Mouse (Mus musculus) neural tube, embryonic 12.5 days (tissue): ENCODE measurements at regions not wholly inside any gene's neighbourhood (a gene's known extent, or its start where the extent isn't known, plus 50 kb on each side); places are given as distances from the start of the nearest gene placed in this dataset.
"Not testable (repeated sequence)": the region's sequence is repeated elsewhere in the genome, so short reads cannot be mapped to it uniquely, and the experiment has no call there.

Source experiments
- ATAC-seq: fragments of 200-750 bp; cut with Nextera tagmentation; 2 replicates; pipeline ENCODE4 v1.8.0; 2017; ENCODE audit warnings: low read depth, mild to moderate bottlenecking, moderate TSS enrichment, moderate library complexity; ENCODE audit not compliant: low FRiP score
- H3K27ac ChIP-seq: fragments of 300-500 bp; sonication (generic); 2 replicates; pipeline ENCODE4 v1.5.1; 2016
- H3K27me3 ChIP-seq: fragments of 300-500 bp; sonication (generic); replicated peaks from 2 replicates; pipeline ENCODE4 v1.6.1; 2016; ENCODE audit warnings: mild to moderate bottlenecking
- H3K36me3 ChIP-seq: fragments of 300-500 bp; sonication (generic); 2 replicates; pipeline ENCODE4 v1.6.1; 2016; ENCODE audit warnings: mild to moderate bottlenecking
- H3K4me1 ChIP-seq: fragments of 300-500 bp; sonication (generic); 2 replicates; pipeline ENCODE4 v1.6.1; 2016
- H3K4me2 ChIP-seq: fragments of 300-500 bp; sonication (generic); replicated peaks from 2 replicates; pipeline ENCODE4 v1.6.1; 2016; ENCODE audit warnings: mild to moderate bottlenecking
- H3K4me3 ChIP-seq: fragments of 300-500 bp; sonication (generic); 2 replicates; pipeline ENCODE4 v1.5.1; 2016
- H3K9ac ChIP-seq: fragments of 300-500 bp; sonication (generic); 2 replicates; pipeline ENCODE4 v1.6.1; 2016; ENCODE audit warnings: mild to moderate bottlenecking
- H3K9me3 ChIP-seq: fragments of 300-500 bp; sonication (generic); 2 replicates; pipeline ENCODE4 v1.6.1; 2016; ENCODE audit warnings: mild to moderate bottlenecking
- WGBS: fragments of 180-500 bp; shearing (Covaris S2); methylation state at CpG from one replicate; pipeline ENCODE4 v1.1.7; 2016; 5-methylcytosine and 5-hydroxymethylcytosine counted together

DNA sequence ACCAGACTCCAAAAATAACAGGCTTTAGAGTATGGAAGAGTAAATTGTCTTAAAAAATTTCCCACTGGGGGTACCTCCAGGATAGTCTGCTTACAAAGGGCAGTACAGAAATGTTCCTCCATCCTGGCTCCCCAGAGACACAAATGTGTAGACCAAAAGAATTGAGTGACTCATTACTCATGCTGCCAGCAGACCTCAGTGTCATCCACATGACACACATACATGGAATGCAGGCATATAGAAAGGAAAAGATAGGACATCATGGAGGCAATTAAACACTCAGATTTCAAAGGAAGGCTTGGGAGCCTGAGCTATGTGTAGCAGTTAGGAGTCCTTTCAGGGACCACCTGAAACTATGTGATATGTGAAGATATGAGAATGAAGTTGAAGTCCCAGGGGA lies 245.7 kb upstream of the Gap43 start:
- Histone ChIP-seq H3K4me1 (no peaks in the 10 kb centered on the region), H3K36me3 (no peaks in the 10 kb centered on the region), H3K27ac (no peak overlapping the region), H3K4me3 (no peak overlapping the region), H3K4me2 (no peak overlapping the region), H3K27me3 (no peaks in the 10 kb centered on the region), H3K9ac (no peak overlapping the region), H3K9me3 (no peaks in the 10 kb centered on the region)
- ATAC-seq: no peak

DNA sequence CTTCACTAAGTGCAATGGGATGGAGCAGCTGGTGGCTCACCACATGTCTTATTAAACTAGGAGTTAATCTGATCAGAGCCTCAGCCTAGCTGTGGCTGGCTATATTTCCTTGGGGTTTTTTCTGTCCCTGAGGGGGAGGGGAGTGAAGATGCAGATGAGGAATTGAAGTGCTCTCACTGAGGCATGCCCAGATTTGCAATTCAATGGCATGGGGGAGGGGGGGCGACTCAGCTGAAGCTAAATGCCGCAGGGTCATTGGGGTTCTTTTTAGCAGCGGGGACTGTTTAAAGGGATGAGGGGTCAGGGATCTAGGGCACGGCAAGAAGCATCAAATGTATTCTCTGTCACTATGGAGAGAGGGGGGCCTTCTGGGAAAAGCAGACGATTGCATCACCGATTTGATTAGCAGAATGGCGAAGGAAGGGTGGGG lies 235.1 kb upstream of the Gap43 start:
- WGBS: 2% methylated on average over 7 of the region's 7 CpGs

DNA sequence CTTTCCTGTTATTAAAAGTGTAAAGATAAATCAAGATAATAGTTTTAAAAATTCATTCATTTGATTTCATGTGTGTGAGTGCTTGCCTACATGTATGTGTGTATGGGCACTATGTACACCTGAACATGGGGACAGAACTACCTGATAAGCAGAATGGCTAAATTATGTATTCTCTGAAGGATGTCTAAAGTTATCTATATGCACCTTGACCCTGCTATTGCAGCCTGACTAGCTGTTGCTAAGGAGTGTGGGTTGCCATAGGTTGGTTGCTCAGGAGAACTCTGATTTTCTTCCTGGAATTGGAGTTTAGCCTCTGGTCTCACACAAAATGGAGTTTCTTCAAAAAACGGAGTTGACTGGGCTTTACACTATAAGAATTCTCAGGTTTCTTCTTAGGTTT lies 234.5 kb upstream of the Gap43 start:
- H3K27me3 ChIP-seq: no peaks in the 10 kb centered on the region
- H3K27ac ChIP-seq: peak overlapping the region; percentile 2; the same call in 1 of the 2 replicates
- whole genome bisulfite sequencing: 18% methylated on average over 1 of the region's 1 CpGs
- H3K9ac ChIP-seq: no peak overlapping the region
- no peaks in the 10 kb centered on the region for H3K9me3 ChIP-seq
- peaks cover 10% of the 10 kb centered on the region for H3K4me1 ChIP-seq
- ATAC-seq: no peak
- 0 out of 2 replicates have a peak overlapping the region, but pooled peaks have one; percentile 48 for H3K4me2 ChIP-seq
- H3K4me3 ChIP-seq: no peak overlapping the region
- no peaks in the 10 kb centered on the region for H3K36me3 ChIP-seq

More for the DNA sequence above, 235.1 kb upstream of the Gap43 start:
- H3K9ac ChIP-seq: no peak overlapping the region
- H3K4me2 ChIP-seq: peak overlapping the region; percentile 48
- H3K4me3 ChIP-seq: 0 out of 2 replicates have a peak overlapping the region, but pooled peaks have one; percentile 9
- ATAC-seq: peak; percentile 94
- H3K27me3 ChIP-seq: no peaks in the 10 kb centered on the region
- peak overlapping the region; percentile 32; the same call in 1 of the 2 replicates for H3K27ac ChIP-seq
- no peaks in the 10 kb centered on the region for H3K36me3 ChIP-seq
- H3K4me1 ChIP-seq: peaks cover 10% of the 10 kb centered on the region
- H3K9me3 ChIP-seq: no peaks in the 10 kb centered on the region

DNA sequence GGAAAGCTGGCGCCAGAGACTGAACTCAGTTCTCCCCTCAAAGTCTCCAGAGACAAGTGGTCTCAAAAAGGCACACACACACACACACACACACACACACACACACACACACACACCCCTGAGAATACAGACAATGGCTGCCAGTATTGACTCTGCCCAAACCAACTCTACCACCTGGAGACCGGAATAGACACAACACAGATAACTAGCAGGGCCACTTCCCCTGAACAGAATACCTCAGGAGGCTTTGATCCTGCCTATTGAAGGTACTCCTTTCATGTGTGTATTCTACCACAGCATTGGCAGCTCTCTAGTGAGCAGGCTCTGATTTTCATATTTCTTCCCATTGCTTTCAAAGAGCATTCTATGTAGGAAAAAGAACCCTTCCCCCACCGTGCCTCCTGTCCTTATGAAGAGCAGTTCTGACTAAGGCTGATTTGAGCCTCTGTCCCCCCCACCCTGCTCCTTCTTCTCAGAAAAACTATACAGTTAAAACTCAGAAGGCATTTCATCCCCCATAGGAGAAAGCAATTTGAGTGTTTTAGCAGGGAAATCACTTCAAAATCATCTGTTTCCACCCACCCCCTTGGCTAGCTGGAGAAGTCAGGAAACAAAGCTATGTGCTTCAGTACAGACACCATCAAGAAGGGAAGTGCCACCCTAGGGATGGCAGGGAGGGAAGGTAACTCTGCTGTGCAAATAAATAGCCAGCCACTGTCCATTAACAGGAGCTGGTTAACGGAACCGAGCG lies 230.0 kb upstream of the Gap43 start:
- Histone ChIP-seq H3K27ac (no peak overlapping the region), H3K36me3 (no peaks in the 10 kb centered on the region), H3K9me3 (no peaks in the 10 kb centered on the region), H3K9ac (no peak overlapping the region), H3K4me1 (peaks cover 6% of the 10 kb centered on the region), H3K27me3 (no peaks in the 10 kb centered on the region), H3K4me2 (no peak overlapping the region), H3K4me3 (no peak overlapping the region)
- 74% methylated on average over 6 of the region's 6 CpGs for WGBS
- ATAC-seq: no peak

DNA sequence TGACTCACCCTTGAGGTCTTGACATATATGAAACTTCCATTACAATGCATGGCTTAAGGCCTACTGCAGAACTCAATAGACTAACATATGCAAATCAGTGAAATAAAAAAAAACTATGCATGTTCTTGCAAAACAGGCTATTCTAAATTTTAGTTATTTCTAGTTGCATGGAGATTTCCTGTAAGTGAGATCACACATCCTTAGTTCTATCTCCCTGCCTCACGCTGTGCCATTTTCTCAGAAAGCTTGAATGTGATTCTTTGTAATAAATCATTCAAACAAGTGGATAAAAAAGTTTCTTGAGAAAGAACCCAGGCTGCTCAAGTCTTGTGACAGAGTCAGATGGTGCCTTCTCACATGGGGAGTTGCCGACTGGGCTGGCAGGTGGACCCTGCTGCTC lies 228.9 kb upstream of the Gap43 start:
- no peak overlapping the region for H3K9ac ChIP-seq
- H3K4me3 ChIP-seq: no peak overlapping the region
- WGBS: 74% methylated on average over 2 of the region's 2 CpGs
- H3K4me2 ChIP-seq: no peak overlapping the region
- no peaks in the 10 kb centered on the region for H3K4me1 ChIP-seq
- H3K9me3 ChIP-seq: no peaks in the 10 kb centered on the region
- no peaks in the 10 kb centered on the region for H3K36me3 ChIP-seq
- no peaks in the 10 kb centered on the region for H3K27me3 ChIP-seq
- no peak for ATAC-seq
- no peak overlapping the region for H3K27ac ChIP-seq

DNA sequence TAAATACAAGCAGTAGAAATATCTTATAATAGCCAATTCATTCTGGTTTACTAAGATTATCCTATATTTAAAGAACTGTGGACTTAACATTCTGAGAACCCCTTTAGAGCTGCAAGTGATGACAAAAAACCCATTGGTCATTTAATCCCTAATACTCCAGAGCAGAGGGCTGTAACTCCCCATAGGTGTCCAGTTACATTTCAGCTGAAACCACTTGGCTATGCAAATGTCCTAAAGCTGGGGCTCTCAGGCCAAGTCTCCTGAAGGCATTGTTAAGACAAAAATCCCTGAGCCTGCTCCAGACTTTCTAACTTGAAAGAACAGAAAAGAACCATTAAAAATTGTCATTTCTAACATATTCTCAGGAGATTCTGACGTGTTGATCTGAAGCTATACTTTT lies 209.1 kb upstream of the Gap43 start:
- 55% methylated on average over 1 of the region's 1 CpGs for WGBS
- no peak overlapping the region for H3K4me2 ChIP-seq

DNA sequence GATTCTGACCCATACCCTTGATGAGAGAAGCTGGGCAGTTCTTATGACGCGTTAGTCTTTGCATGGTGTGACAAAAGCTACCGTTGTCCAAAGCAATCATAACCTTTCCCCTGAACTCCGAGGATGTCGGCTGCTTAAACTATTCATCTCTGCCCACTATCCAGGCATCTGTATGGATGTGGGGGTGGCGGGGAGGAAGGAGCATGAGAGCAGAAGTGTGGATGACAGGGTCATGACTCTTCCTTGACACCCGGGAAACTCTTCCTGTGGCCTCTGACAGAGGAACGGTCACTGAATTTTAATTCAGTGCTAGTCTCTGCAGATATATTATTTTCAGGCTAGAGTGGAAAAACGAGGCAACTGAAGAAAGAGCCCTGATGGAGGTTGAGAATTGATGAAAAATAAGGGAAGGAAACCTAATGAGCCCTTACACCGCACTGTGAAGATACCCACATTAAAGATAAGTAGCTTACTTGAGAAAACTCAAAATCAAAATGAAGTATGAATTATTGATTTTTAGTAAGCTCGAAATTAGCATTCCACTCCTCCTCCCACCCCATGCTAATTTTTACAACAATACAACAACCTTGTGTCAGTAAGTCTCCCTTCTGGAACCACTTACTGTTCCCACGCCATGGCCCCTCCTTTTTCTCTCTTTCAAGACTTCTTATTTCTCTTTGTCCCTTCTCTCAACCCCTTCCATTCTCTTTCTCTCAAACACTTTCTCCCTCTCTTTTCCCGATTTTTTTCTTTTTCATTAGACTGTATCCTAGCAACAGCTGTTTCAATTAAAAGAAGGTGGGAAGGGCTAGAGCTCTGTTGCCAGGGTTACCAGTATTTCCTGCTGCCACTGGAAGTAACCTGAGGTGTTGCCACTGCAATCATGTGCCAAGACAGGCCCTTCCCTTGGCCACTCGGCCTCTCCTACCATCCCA lies 206.0 kb upstream of the Gap43 start:
- Histone ChIP-seq H3K27ac (no peak overlapping the region), H3K4me3 (no peak overlapping the region), H3K27me3 (no peaks in the 10 kb centered on the region), H3K36me3 (no peaks in the 10 kb centered on the region), H3K9ac (no peak overlapping the region), H3K9me3 (no peaks in the 10 kb centered on the region), H3K4me2 (no peak overlapping the region; the same call in 1 of the 2 replicates), H3K4me1 (peaks cover 16% of the 10 kb centered on the region)
- WGBS: 32% methylated on average over 14 of the region's 14 CpGs
- peak; percentile 86 for ATAC-seq

More for the DNA sequence above, 209.1 kb upstream of the Gap43 start:
- H3K36me3 ChIP-seq: no peaks in the 10 kb centered on the region
- no peak overlapping the region for H3K27ac ChIP-seq
- H3K4me3 ChIP-seq: no peak overlapping the region
- no peak for ATAC-seq
- H3K4me1 ChIP-seq: peaks cover 16% of the 10 kb centered on the region
- H3K9ac ChIP-seq: no peak overlapping the region
- H3K9me3 ChIP-seq: no peaks in the 10 kb centered on the region
- H3K27me3 ChIP-seq: no peaks in the 10 kb centered on the region

DNA sequence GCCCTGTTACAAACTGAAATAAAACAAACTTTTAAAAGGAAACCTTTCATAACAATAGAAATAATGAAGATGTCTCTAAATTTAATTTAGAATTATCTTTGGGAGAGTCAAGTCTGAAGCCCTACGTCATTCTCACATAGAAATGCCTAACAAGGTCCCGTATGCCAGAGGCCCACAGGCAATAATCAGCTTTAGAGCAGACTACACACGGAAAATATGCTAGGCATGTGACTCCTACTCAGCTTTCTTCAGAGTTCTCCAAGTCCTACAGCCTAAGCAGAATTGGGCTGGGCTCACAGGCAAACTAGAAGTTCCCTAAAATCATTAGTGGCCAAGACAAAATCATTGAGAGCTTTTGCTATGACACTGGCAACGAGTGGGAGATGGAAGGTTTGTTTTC lies 176.9 kb upstream of the Gap43 start:
- Histone ChIP-seq H3K9ac (no peak overlapping the region), H3K27ac (no peak overlapping the region), H3K4me3 (no peak overlapping the region), H3K9me3 (no peaks in the 10 kb centered on the region), H3K36me3 (no peaks in the 10 kb centered on the region), H3K4me1 (no peaks in the 10 kb centered on the region), H3K4me2 (no peak overlapping the region), H3K27me3 (no peaks in the 10 kb centered on the region)
- ATAC-seq: no peak
- WGBS: 82% methylated on average over 4 of the region's 4 CpGs

DNA sequence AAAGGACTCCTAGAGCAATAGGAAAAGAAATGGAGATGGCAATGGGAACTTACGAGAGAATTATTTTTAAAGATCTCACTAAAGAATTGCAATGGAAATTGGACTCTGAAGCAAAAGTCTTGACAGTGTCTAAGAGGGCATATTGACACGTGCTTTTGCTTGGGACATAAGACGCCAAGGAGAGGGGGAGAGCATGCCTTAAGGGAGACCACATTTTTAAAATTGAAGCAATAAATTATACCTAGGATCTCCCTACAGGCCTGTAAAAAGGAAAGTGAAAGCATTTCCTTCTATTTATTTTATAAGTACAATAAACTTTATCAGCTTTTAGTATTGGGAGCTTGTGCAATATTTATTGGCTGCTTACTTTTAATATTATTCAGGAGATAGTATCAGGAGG lies 175.5 kb upstream of the Gap43 start:
- H3K27me3 ChIP-seq: no peaks in the 10 kb centered on the region
- H3K36me3 ChIP-seq: no peaks in the 10 kb centered on the region
- no peak overlapping the region for H3K4me3 ChIP-seq
- H3K9ac ChIP-seq: no peak overlapping the region
- H3K4me1 ChIP-seq: no peaks in the 10 kb centered on the region
- no peak overlapping the region for H3K4me2 ChIP-seq
- no peak for ATAC-seq
- no peaks in the 10 kb centered on the region for H3K9me3 ChIP-seq
- WGBS: 79% methylated on average over 3 of the region's 3 CpGs
- H3K27ac ChIP-seq: no peak overlapping the region

DNA sequence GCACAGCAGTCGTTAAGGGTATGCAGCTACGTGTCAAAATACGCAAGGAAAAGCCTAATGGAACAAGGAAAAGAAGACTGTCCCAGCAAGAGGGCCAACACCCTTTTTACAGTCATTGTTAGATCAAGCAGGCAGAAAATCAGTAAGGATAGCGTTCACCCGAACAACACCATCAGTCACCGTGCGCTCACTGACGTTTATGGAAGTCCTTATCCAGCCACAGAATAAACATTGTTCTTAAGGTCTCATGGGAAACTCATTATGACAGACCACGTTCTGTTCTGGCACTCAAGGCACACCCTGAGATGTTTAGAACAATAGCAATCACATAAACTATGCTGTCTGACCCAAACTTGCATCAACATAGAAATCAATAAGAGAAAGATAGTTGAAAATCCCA lies 164.7 kb upstream of the Gap43 start:
- 27% methylated on average over 9 of the region's 9 CpGs for WGBS
- Histone ChIP-seq H3K27me3 (no peaks in the 10 kb centered on the region), H3K27ac (no peak overlapping the region), H3K9me3 (no peaks in the 10 kb centered on the region), H3K4me1 (no peaks in the 10 kb centered on the region), H3K9ac (no peak overlapping the region), H3K4me2 (no peak overlapping the region), H3K36me3 (no peaks in the 10 kb centered on the region), H3K4me3 (no peak overlapping the region)
- no peak for ATAC-seq

DNA sequence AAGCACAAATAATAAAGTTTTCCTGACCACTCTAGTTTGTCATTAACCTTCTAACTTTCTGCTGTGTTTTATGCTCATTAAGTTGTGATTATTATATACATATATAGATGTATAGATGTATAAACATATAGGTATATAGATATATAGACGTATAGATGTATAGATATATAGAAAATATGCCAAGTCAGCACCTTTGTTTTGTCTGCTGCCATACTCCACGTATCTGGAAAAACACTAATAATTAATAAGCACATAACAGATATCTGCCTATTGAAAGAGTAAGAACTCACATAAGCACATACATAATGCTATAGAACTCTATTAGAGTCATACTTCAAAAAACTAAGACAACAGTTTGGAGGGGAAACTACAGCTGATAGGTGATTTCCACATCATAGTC lies 161.3 kb upstream of the Gap43 start:
- WGBS: 93% methylated on average over 2 of the region's 2 CpGs
- H3K27ac ChIP-seq: no peak overlapping the region
- H3K36me3 ChIP-seq: no peaks in the 10 kb centered on the region
- no peaks in the 10 kb centered on the region for H3K4me1 ChIP-seq
- ATAC-seq: no peak
- H3K4me2 ChIP-seq: no peak overlapping the region
- no peak overlapping the region for H3K4me3 ChIP-seq
- H3K27me3 ChIP-seq: no peaks in the 10 kb centered on the region
- no peak overlapping the region for H3K9ac ChIP-seq
- H3K9me3 ChIP-seq: no peaks in the 10 kb centered on the region

DNA sequence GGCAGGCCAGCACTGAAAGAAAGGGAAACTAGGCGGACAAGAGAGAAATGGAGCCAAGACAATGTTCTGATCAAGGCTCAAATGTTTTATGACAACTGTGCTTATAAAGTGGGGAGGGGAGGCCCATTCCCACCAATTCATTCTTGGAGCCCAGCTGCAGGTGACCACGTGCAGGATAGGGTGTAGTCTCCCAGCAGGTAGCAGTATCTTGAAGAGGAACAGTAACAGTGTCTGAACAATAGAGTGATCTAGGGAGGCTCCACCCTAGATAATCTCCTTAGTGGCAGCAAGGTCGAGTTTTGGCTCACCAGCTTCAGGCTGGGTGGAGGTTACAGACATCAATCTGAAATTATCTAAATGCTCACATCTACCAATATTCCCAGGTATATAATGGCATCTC lies 160.7 kb upstream of the Gap43 start:
- H3K4me3 ChIP-seq, H3K9me3 ChIP-seq, H3K4me2 ChIP-seq, H3K9ac ChIP-seq, H3K4me1 ChIP-seq, H3K27me3 ChIP-seq, H3K27ac ChIP-seq, ATAC-seq, H3K36me3 ChIP-seq: not testable (repeated sequence)
- 38% methylated on average over 3 of the region's 3 CpGs for WGBS
